Mouse (Mus musculus): ENCODE measurements at regions not wholly inside any gene's neighbourhood (a gene's known extent, or its start where the extent isn't known, plus 50 kb on each side); places are given as distances from the start of the nearest gene placed in this dataset.

- H3K4me3 ChIP-seq (ENCODE audit: low read length) = no peak overlapping the region
- ATAC-seq (no peak), DNase-seq (ENCODE audit: low spot score) (no peak)
- H3K9me3 ChIP-seq (ENCODE audit: low read length) = no peaks in the 10 kb centered on the region
- peaks cover 5% of the 10 kb centered on the region; the same call in 1 of the 2 replicates for H3K4me1 ChIP-seq (ENCODE audit: insufficient read depth, low read length)
- H3K9ac ChIP-seq (replicated peaks; ENCODE audit: low read length) = no peak overlapping the region
- H3K27me3 ChIP-seq (ENCODE audit: insufficient read depth, low read length) = no peaks in the 10 kb centered on the region
- H3K4me2 ChIP-seq (ENCODE audit: low read depth, low read length) = no peak overlapping the region
- no peak for TF ChIP-seq CTCF (IDR thresholded peaks at IDR 0.05; ENCODE audit: low read depth)
- H3K27ac ChIP-seq = no peak overlapping the region
- WGBS = 61% methylated on average over 3 of the region's 3 CpGs
- H3K36me3 ChIP-seq (ENCODE audit: insufficient read depth, low read length) = no peaks in the 10 kb centered on the region
These were observed 281.6 kb downstream of the Galc start for GRCm38 (mm10) chr12:97977633-97978032.

- Histone ChIP-seq H3K36me3 (ENCODE audit: insufficient read depth, low read length) (no peaks in the 10 kb centered on the region), H3K27me3 (ENCODE audit: insufficient read depth, low read length) (no peaks in the 10 kb centered on the region), H3K4me3 (ENCODE audit: low read length) (no peak overlapping the region), H3K4me2 (ENCODE audit: low read depth, low read length) (no peak overlapping the region), H3K9ac (replicated peaks; ENCODE audit: low read length) (no peak overlapping the region), H3K27ac (no peak overlapping the region), H3K4me1 (ENCODE audit: insufficient read depth, low read length) (peaks cover 5% of the 10 kb centered on the region; the same call in 1 of the 2 replicates), H3K9me3 (ENCODE audit: low read length) (no peaks in the 10 kb centered on the region)
- no peak for ATAC-seq
- DNase-seq (ENCODE audit: low spot score) = peak; percentile 71
- WGBS = 53% methylated on average over 10 of the region's 10 CpGs
- TF ChIP-seq CTCF (IDR thresholded peaks at IDR 0.05; ENCODE audit: low read depth) = peak; percentile 70
These were observed 285.2 kb downstream of the Galc start for GRCm38 (mm10) chr12:97973909-97974510.

GRCm38 (mm10) chr12:97957201-97957600, 302.1 kb downstream of the Galc start:
- H3K4me2 ChIP-seq (ENCODE audit: low read depth, low read length) = no peak overlapping the region
- H3K36me3 ChIP-seq (ENCODE audit: insufficient read depth, low read length) = no peaks in the 10 kb centered on the region
- H3K27ac ChIP-seq = no peak overlapping the region
- no peak overlapping the region for H3K9ac ChIP-seq (replicated peaks; ENCODE audit: low read length)
- H3K4me3 ChIP-seq (ENCODE audit: low read length) = no peak overlapping the region
- 36% methylated on average over 4 of the region's 4 CpGs for WGBS
- DNase-seq (ENCODE audit: low spot score) (peak; percentile 39), ATAC-seq (peak; percentile 68)
- H3K4me1 ChIP-seq (ENCODE audit: insufficient read depth, low read length) = no peaks in the 10 kb centered on the region
- no peaks in the 10 kb centered on the region for H3K9me3 ChIP-seq (ENCODE audit: low read length)
- no peak for TF ChIP-seq CTCF (IDR thresholded peaks at IDR 0.05; ENCODE audit: low read depth)
- H3K27me3 ChIP-seq (ENCODE audit: insufficient read depth, low read length) = no peaks in the 10 kb centered on the region

GRCm38 (mm10) chr12:97953336-97953735, 305.9 kb downstream of the Galc start:
- TF ChIP-seq CTCF (IDR thresholded peaks at IDR 0.05; ENCODE audit: low read depth) = no peak
- ATAC-seq (no peak), DNase-seq (ENCODE audit: low spot score) (no peak)
- H3K9me3 ChIP-seq (ENCODE audit: low read length) = no peaks in the 10 kb centered on the region
- H3K9ac ChIP-seq (replicated peaks; ENCODE audit: low read length) = no peak overlapping the region
- no peak overlapping the region for H3K27ac ChIP-seq
- no peaks in the 10 kb centered on the region for H3K4me1 ChIP-seq (ENCODE audit: insufficient read depth, low read length)
- H3K36me3 ChIP-seq (ENCODE audit: insufficient read depth, low read length) = no peaks in the 10 kb centered on the region
- no peak overlapping the region for H3K4me2 ChIP-seq (ENCODE audit: low read depth, low read length)
- no peaks in the 10 kb centered on the region for H3K27me3 ChIP-seq (ENCODE audit: insufficient read depth, low read length)
- H3K4me3 ChIP-seq (ENCODE audit: low read length) = no peak overlapping the region
- WGBS = 82% methylated on average over 3 of the region's 3 CpGs

GRCm38 (mm10) chr12:97952204-97952603, 307.1 kb downstream of the Galc start:
- H3K36me3 ChIP-seq (ENCODE audit: insufficient read depth, low read length) = no peaks in the 10 kb centered on the region
- no peaks in the 10 kb centered on the region for H3K27me3 ChIP-seq (ENCODE audit: insufficient read depth, low read length)
- no peak overlapping the region for H3K9ac ChIP-seq (replicated peaks; ENCODE audit: low read length)
- DNase-seq (ENCODE audit: low spot score) = no peak
- TF ChIP-seq CTCF (IDR thresholded peaks at IDR 0.05; ENCODE audit: low read depth) = no peak
- ATAC-seq = no peak
- no peak overlapping the region for H3K4me2 ChIP-seq (ENCODE audit: low read depth, low read length)
- H3K27ac ChIP-seq = no peak overlapping the region
- no peak overlapping the region for H3K4me3 ChIP-seq (ENCODE audit: low read length)
- no peaks in the 10 kb centered on the region for H3K9me3 ChIP-seq (ENCODE audit: low read length)
- 64% methylated on average over 8 of the region's 8 CpGs for whole genome bisulfite sequencing
- no peaks in the 10 kb centered on the region for H3K4me1 ChIP-seq (ENCODE audit: insufficient read depth, low read length)

GRCm38 (mm10) chr12:97950072-97950471, 309.2 kb downstream of the Galc start:
- H3K4me3 ChIP-seq (ENCODE audit: low read length) = no peak overlapping the region
- H3K27ac ChIP-seq = no peak overlapping the region
- no peaks in the 10 kb centered on the region for H3K4me1 ChIP-seq (ENCODE audit: insufficient read depth, low read length)
- H3K9ac ChIP-seq (replicated peaks; ENCODE audit: low read length) = no peak overlapping the region
- no peaks in the 10 kb centered on the region for H3K36me3 ChIP-seq (ENCODE audit: insufficient read depth, low read length)
- no peaks in the 10 kb centered on the region for H3K27me3 ChIP-seq (ENCODE audit: insufficient read depth, low read length)
- ATAC-seq (no peak), DNase-seq (ENCODE audit: low spot score) (no peak)
- H3K4me2 ChIP-seq (ENCODE audit: low read depth, low read length) = no peak overlapping the region
- H3K9me3 ChIP-seq (ENCODE audit: low read length) = no peaks in the 10 kb centered on the region
- TF ChIP-seq CTCF (IDR thresholded peaks at IDR 0.05; ENCODE audit: low read depth) = no peak
- 60% methylated on average over 3 of the region's 3 CpGs for WGBS

GRCm38 (mm10) chr12:97947421-97947820, 311.8 kb downstream of the Galc start:
- ATAC-seq = no peak
- H3K36me3 ChIP-seq (ENCODE audit: insufficient read depth, low read length) = no peaks in the 10 kb centered on the region
- no peaks in the 10 kb centered on the region for H3K9me3 ChIP-seq (ENCODE audit: low read length)
- H3K27me3 ChIP-seq (ENCODE audit: insufficient read depth, low read length) = no peaks in the 10 kb centered on the region
- WGBS = 93% methylated on average over 8 of the region's 8 CpGs
- TF ChIP-seq CTCF (IDR thresholded peaks at IDR 0.05; ENCODE audit: low read depth) = no peak
- H3K4me1 ChIP-seq (ENCODE audit: insufficient read depth, low read length) = no peaks in the 10 kb centered on the region
- no peak overlapping the region for H3K9ac ChIP-seq (replicated peaks; ENCODE audit: low read length)
- H3K4me3 ChIP-seq (ENCODE audit: low read length) = no peak overlapping the region
- H3K27ac ChIP-seq = no peak overlapping the region
- H3K4me2 ChIP-seq (ENCODE audit: low read depth, low read length) = no peak overlapping the region
- DNase-seq (ENCODE audit: low spot score) = no peak
